Mouse (Mus musculus): ENCODE results near the gene Poc1b.

- TF ChIP-seq EP300 (IDR thresholded peaks at IDR 0.05; ENCODE audit: low read depth): no peak
- no peak for TF ChIP-seq CTCF (IDR thresholded peaks at IDR 0.05; ENCODE audit: low read depth)
These were observed 128.2 kb downstream of the Poc1b start for GRCm38 (mm10) chr10:99235081-99235480.
